Mouse (Mus musculus): ENCODE data around the gene Slc29a3. TPM values are rescaled to one million over a fixed set of nuclear protein-coding genes. Genes with fewer than 3 reads are reported as not detected.
A peak's percentile ranks its signal among the peaks of the same experiment; 100 is the strongest.

Gene Slc29a3
- polyA plus RNA-seq, 1 experiment from 2014 or later: 10.9 TPM

GRCm38 (mm10) chr10:60687011-60687776 lies 65.4 kb downstream of the Slc29a3 start:
- peak; percentile 75 for ATAC-seq (ENCODE audit: low FRiP score, low read depth)
- Histone ChIP-seq H3K27me3 (peaks cover 65% of the 10 kb centered on the region), H3K4me3 (peak overlapping the region; percentile 79), H3K4me2 (peak overlapping the region; percentile 100), H3K36me3 (no peaks in the 10 kb centered on the region), H3K27ac (replicated peaks) (no peak overlapping the region), H3K4me1 (replicated peaks) (peaks cover 31% of the 10 kb centered on the region), H3K9me3 (no peaks in the 10 kb centered on the region), H3K9ac (peak overlapping the region; percentile 65)
- WGBS: under 1% methylated on average over 75 of the region's 76 CpGs

DNA sequence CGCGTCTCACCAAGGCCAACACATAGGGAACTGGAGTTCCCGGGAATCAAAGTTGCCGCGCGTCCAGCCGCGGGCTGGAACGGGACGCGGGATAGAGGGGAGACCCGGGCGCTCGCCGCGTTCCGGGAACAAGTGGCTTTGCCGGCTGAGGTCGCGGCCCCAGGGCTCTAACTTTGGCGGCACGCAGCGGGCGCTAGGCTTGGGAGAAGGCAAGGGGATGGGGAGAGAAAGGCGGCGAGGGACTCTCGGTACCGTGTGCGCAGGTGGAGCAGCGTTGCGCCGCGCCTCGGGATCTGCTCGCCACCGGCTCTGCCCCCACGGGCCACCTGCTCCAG lies 66.0 kb downstream of the Slc29a3 start:
- Histone ChIP-seq H3K4me1 (replicated peaks) (peaks cover 26% of the 10 kb centered on the region), H3K27ac (replicated peaks) (no peak overlapping the region), H3K4me3 (peak overlapping the region; percentile 79), H3K36me3 (no peaks in the 10 kb centered on the region), H3K9me3 (no peaks in the 10 kb centered on the region), H3K9ac (peak overlapping the region; percentile 65), H3K4me2 (peak overlapping the region; percentile 100), H3K27me3 (peaks cover 65% of the 10 kb centered on the region)
- WGBS: under 1% methylated on average over 37 of the region's 37 CpGs
- ATAC-seq (ENCODE audit: low FRiP score, low read depth): no peak

DNA sequence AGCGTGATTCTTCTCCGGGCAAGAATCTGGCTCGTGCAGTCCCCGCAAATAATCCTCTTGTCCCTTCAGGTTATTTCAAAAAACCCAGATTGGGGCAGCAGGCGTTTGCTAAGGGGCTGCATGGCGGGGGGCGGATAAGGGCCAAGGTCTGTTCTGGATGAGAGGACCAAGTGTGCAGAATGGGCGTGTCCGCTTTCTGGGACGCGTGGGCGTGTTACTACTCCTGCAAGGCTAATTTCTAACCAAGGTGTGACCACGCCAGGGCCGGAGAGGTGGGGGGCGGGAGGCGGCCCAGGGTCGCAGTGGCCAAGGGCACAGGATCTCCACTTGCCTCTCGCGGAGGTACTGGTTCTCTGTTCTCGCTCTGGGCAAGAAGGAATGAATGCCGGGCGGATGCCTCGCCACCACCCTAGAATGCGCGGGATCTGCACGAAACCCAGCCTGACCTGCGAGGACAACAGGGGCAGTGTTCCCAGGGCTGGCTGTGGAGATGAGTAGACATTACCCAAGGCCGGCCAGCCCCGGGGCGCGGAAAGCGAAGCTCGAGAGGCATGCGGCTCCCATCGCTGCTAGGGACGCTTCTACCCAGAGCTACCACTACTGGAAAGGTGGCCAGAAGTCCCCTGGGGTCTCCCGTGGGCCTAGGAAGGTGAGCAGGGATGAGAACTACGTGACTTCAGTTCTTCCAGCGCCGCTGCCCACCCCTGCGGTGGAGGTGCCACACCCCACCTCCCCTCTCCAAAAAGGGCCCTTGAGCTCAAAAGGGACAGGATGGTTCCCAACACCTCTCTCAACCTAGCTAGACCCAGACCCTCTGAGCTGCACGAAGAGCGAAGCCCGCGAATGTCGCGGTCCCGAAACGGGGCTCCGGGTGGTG lies 66.6 kb downstream of the Slc29a3 start:
- Histone ChIP-seq H3K9me3 (no peaks in the 10 kb centered on the region), H3K27ac (replicated peaks) (no peak overlapping the region), H3K4me1 (replicated peaks) (peaks cover 23% of the 10 kb centered on the region), H3K9ac (peak overlapping the region; percentile 65; the same call in 1 of the 2 replicates), H3K36me3 (no peaks in the 10 kb centered on the region), H3K27me3 (peaks cover 65% of the 10 kb centered on the region), H3K4me3 (peak overlapping the region; percentile 79), H3K4me2 (peak overlapping the region; percentile 100)
- 8% methylated on average over 50 of the region's 50 CpGs for WGBS
- no peak for ATAC-seq (ENCODE audit: low FRiP score, low read depth)

DNA sequence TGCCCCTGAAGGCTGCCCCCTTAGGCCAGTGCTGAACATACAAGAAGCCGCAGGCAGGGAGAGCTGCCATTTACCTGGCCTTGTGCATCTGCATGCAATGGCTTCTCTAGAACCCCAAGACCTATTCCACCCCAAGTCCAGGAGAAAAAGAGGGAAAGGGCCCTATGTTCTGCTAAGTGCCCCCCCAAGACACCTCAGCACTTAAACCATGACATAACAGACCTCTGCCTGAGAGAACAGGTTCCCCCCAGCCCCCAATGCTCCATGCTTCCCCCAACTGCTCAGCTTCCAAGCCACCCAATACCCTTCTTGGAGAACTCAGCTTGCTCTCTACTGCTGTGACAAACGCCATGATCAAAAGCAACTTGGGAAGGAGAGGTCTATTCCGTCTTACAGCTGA lies 73.7 kb downstream of the Slc29a3 start:
- Histone ChIP-seq H3K4me2 (no peak overlapping the region), H3K9me3 (no peaks in the 10 kb centered on the region), H3K27me3 (peaks cover 9% of the 10 kb centered on the region; the same call in 1 of the 2 replicates), H3K9ac (no peak overlapping the region), H3K27ac (replicated peaks) (no peak overlapping the region), H3K4me3 (no peak overlapping the region), H3K36me3 (no peaks in the 10 kb centered on the region), H3K4me1 (replicated peaks) (no peaks in the 10 kb centered on the region)
- no peak for ATAC-seq (ENCODE audit: low FRiP score, low read depth)
- WGBS: 79% methylated on average over 3 of the region's 3 CpGs

DNA sequence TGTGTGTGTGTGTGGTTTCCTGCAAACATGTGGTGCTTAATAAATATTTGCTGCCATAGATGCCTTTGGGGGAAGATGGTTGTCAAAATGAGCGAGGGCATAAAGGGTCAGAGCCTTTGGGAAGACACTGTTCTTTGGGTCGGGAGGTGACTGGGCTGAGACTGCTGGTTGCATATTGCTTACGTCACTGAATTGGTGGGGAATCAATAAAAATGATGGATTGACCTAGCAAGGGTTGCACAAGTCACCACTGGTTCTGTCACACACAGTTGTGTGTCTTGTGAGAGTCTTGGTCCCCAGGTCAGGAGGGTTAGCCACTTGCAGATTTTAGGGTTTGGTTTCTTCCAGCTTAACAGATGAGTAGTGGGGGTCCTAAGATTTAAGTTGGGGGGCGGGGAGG lies 75.3 kb downstream of the Slc29a3 start:
- Histone ChIP-seq H3K36me3 (no peaks in the 10 kb centered on the region), H3K4me1 (replicated peaks) (no peaks in the 10 kb centered on the region), H3K4me2 (no peak overlapping the region), H3K9me3 (no peaks in the 10 kb centered on the region), H3K27me3 (0 out of 2 replicates have a peak, but pooled peaks cover 2% of the 10 kb centered on the region), H3K9ac (no peak overlapping the region), H3K27ac (replicated peaks) (no peak overlapping the region), H3K4me3 (no peak overlapping the region)
- ATAC-seq (ENCODE audit: low FRiP score, low read depth): no peak
- 78% methylated on average over 4 of the region's 4 CpGs for WGBS

- 78% methylated on average over 8 of the region's 8 CpGs for WGBS
- Histone ChIP-seq H3K4me2 (no peak overlapping the region), H3K36me3 (no peaks in the 10 kb centered on the region), H3K27me3 (no peaks in the 10 kb centered on the region), H3K9me3 (no peaks in the 10 kb centered on the region), H3K9ac (no peak overlapping the region), H3K4me1 (replicated peaks) (no peaks in the 10 kb centered on the region), H3K4me3 (no peak overlapping the region), H3K27ac (replicated peaks) (no peak overlapping the region)
- no peak for ATAC-seq (ENCODE audit: low FRiP score, low read depth)
These were observed 82.4 kb downstream of the Slc29a3 start for GRCm38 (mm10) chr10:60670166-60670565.

GRCm38 (mm10) chr10:60668591-60668990 lies 84.0 kb downstream of the Slc29a3 start:
- no peak overlapping the region for H3K9ac ChIP-seq
- 91% methylated on average over 3 of the region's 3 CpGs for WGBS

More at GRCm38 (mm10) chr10:60668591-60668990, 84.0 kb downstream of the Slc29a3 start:
- H3K27me3 ChIP-seq: no peaks in the 10 kb centered on the region
- H3K27ac ChIP-seq (replicated peaks): no peak overlapping the region
- H3K4me1 ChIP-seq (replicated peaks): no peaks in the 10 kb centered on the region
- no peaks in the 10 kb centered on the region for H3K9me3 ChIP-seq
- no peak overlapping the region for H3K4me2 ChIP-seq
- H3K4me3 ChIP-seq: no peak overlapping the region
- no peaks in the 10 kb centered on the region for H3K36me3 ChIP-seq
- ATAC-seq (ENCODE audit: low FRiP score, low read depth): no peak

Other genes starting within 250 kb of the Slc29a3 start
- gene Cdh23, start 56.3 kb downstream of the Slc29a3 start, polyA plus RNA-seq (2015; fragmentation: Nextera tagmentation; extraction: Ambion mirVana): 4.9 and 6.9 TPM in 2 replicates
- 2.8 and 3.5 TPM in 2 replicates for gene Unc5b, start 78.8 kb upstream of the Slc29a3 start, polyA plus RNA-seq (2015; fragmentation: Nextera tagmentation; extraction: Ambion mirVana)

Data from hindbrain, embryonic 15.5 days (tissue).